Mouse (Mus musculus): ENCODE data around the gene Chpf. TPM values are rescaled to one million over a fixed set of nuclear protein-coding genes. Genes with fewer than 3 reads are reported as not detected.

Chpf gene
- polyA plus RNA-seq, 1 experiment from 2014 or later: 33.8 TPM

GRCm38 (mm10) chr1:75455433-75455832 lies 23.7 kb downstream of the Chpf start:
- H3K27me3 ChIP-seq: peaks cover 55% of the 10 kb centered on the region
- no peak for ATAC-seq (ENCODE audit: low FRiP score)

GRCm38 (mm10) chr1:75451900-75452299 lies 27.2 kb downstream of the Chpf start:
- H3K27ac ChIP-seq: peak overlapping the region; percentile 93
- H3K27me3 ChIP-seq: peaks cover 69% of the 10 kb centered on the region
- no peak for ATAC-seq (ENCODE audit: low FRiP score)
- peak overlapping the region; percentile 78 for H3K9ac ChIP-seq
- no peaks in the 10 kb centered on the region for H3K36me3 ChIP-seq
- peaks cover 98% of the 10 kb centered on the region for H3K4me1 ChIP-seq (replicated peaks)
- peak overlapping the region; percentile 71 for H3K4me2 ChIP-seq
- no peaks in the 10 kb centered on the region for H3K9me3 ChIP-seq
- WGBS: 54% methylated on average over 5 of the region's 5 CpGs
- peak overlapping the region; percentile 41 for H3K4me3 ChIP-seq

More at GRCm38 (mm10) chr1:75455433-75455832, 23.7 kb downstream of the Chpf start:
- Histone ChIP-seq H3K4me1 (replicated peaks) (peaks cover 89% of the 10 kb centered on the region), H3K9me3 (no peaks in the 10 kb centered on the region), H3K9ac (0 out of 2 replicates have a peak overlapping the region, but pooled peaks have one; percentile 6), H3K4me3 (no peak overlapping the region), H3K36me3 (no peaks in the 10 kb centered on the region), H3K4me2 (peak overlapping the region; percentile 23; the same call in 1 of the 2 replicates), H3K27ac (peak overlapping the region; percentile 70)
- 77% methylated on average over 3 of the region's 3 CpGs for WGBS

- Histone ChIP-seq H3K9me3 (no peaks in the 10 kb centered on the region), H3K4me3 (peak within 1 kb of the TSS; percentile 41), H3K4me1 (replicated peaks) (peaks cover 98% of the 10 kb centered on the region), H3K36me3 (no peaks in the 10 kb centered on the region), H3K4me2 (peak within 1 kb of the TSS; percentile 71), H3K27me3 (peaks cover 66% of the 10 kb centered on the region), H3K9ac (peak within 1 kb of the TSS; percentile 78), H3K27ac (peak within 1 kb of the TSS; percentile 93)
- no peak for ATAC-seq (ENCODE audit: low FRiP score)
- 2% methylated on average over 35 of the region's 35 CpGs for WGBS
Measured at GRCm38 (mm10) chr1:75450314-75451005, 28.6 kb downstream of the Chpf start, which contains the start of gene Asic4. TSS of gene Asic4 (plus strand) at chr1:75450436.

DNA sequence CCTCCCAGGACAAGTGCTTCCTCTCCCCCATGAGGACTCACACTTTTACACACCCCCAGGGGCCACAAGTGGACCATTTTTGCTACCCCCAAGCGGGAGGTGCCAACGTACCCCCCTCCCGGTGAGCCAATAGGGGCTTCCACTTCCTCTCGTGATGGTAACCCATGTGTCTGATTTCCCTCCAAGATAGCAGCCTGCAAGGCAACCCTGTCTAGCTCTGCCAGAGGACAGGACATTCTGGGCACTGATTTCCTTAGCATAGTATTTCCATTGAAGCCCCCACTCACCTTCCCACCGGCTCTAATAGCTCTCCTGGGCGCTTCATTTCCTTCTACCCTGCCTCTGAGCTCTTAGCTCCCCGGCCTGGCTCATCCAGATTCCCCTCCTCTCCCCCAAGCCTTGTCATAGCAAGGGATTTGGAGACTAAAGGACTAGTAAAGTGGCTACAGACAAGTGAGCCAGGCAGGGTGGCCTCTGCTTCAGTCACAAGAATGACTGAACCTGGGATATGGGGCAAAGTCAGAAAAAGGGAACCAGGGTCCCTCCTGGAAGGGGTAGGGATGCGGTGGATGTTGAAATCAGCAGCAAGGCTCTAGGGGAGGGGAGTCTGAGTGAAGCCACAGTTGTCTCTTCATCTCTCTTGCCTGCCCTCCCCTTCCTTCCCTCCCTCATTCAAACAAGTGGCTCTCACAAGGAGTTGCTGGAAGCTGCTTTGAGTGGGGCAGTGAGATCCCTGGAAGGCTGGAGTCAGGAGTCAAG lies 29.6 kb downstream of the Chpf start:
- Histone ChIP-seq H3K9ac (peak overlapping the region; percentile 78), H3K27me3 (peaks cover 62% of the 10 kb centered on the region), H3K9me3 (no peaks in the 10 kb centered on the region), H3K27ac (peak overlapping the region; percentile 93), H3K36me3 (no peaks in the 10 kb centered on the region), H3K4me2 (peak overlapping the region; percentile 71), H3K4me1 (replicated peaks) (peaks cover 99% of the 10 kb centered on the region), H3K4me3 (peak overlapping the region; percentile 41)
- no peak for ATAC-seq (ENCODE audit: low FRiP score)
- WGBS: 3% methylated on average over 8 of the region's 8 CpGs

- Histone ChIP-seq H3K4me1 (replicated peaks) (peaks cover 100% of the 10 kb centered on the region), H3K27ac (peak overlapping the region; percentile 93), H3K36me3 (no peaks in the 10 kb centered on the region), H3K4me2 (peak overlapping the region; percentile 71), H3K4me3 (no peak overlapping the region), H3K9ac (peak overlapping the region; percentile 59; the same call in 1 of the 2 replicates), H3K9me3 (no peaks in the 10 kb centered on the region), H3K27me3 (peaks cover 58% of the 10 kb centered on the region)
- ATAC-seq (ENCODE audit: low FRiP score): no peak
- 2% methylated on average over 14 of the region's 14 CpGs for WGBS
Measured at GRCm38 (mm10) chr1:75448937-75449336, 30.2 kb downstream of the Chpf start.

- no peak overlapping the region for H3K4me3 ChIP-seq
- H3K27me3 ChIP-seq: peaks cover 52% of the 10 kb centered on the region
- H3K4me1 ChIP-seq (replicated peaks): peaks cover 100% of the 10 kb centered on the region
- 2% methylated on average over 7 of the region's 7 CpGs for WGBS
- no peak for ATAC-seq (ENCODE audit: low FRiP score)
- H3K36me3 ChIP-seq: no peaks in the 10 kb centered on the region
- peak overlapping the region; percentile 71 for H3K4me2 ChIP-seq
- H3K9ac ChIP-seq: peak overlapping the region; percentile 51
- H3K27ac ChIP-seq: peak overlapping the region; percentile 93
- no peaks in the 10 kb centered on the region for H3K9me3 ChIP-seq
Measured at GRCm38 (mm10) chr1:75448052-75448431, 31.1 kb downstream of the Chpf start.

- H3K4me3 ChIP-seq: no peak overlapping the region
- peak overlapping the region; percentile 71 for H3K4me2 ChIP-seq
- H3K27me3 ChIP-seq: peaks cover 46% of the 10 kb centered on the region
- peak overlapping the region; percentile 93 for H3K27ac ChIP-seq
- no peak for ATAC-seq (ENCODE audit: low FRiP score)
- WGBS: 4% methylated on average over 10 of the region's 10 CpGs
- no peaks in the 10 kb centered on the region for H3K9me3 ChIP-seq
- peaks cover 100% of the 10 kb centered on the region for H3K4me1 ChIP-seq (replicated peaks)
- H3K36me3 ChIP-seq: no peaks in the 10 kb centered on the region
- H3K9ac ChIP-seq: peak overlapping the region; percentile 51
Measured at GRCm38 (mm10) chr1:75447265-75448051, 31.6 kb downstream of the Chpf start.

DNA sequence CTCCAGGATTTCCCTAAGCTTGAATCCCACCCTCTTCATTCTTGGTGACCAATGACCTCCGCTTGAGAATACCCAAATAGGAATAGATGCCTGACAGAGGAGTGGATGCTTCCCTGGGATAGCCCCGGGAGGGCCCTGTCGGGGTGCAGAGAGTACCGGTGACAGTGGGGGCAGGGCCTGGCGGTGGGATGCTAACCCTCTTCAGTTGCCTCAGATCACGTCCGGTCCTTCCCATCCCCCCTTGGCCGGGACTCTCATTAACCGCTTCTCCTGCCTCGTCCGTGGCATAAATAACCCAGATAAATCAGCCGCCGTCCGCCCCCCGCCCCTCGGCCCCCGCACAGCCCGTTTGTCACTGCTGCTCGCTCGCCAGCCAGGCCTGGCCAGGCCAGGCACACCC lies 32.5 kb downstream of the Chpf start:
- H3K4me3 ChIP-seq: no peak overlapping the region
- peak overlapping the region; percentile 93 for H3K27ac ChIP-seq
- H3K4me1 ChIP-seq (replicated peaks): peaks cover 100% of the 10 kb centered on the region
- H3K4me2 ChIP-seq: peak overlapping the region; percentile 37
- no peaks in the 10 kb centered on the region for H3K36me3 ChIP-seq
- 2% methylated on average over 20 of the region's 20 CpGs for WGBS
- H3K27me3 ChIP-seq: peaks cover 39% of the 10 kb centered on the region
- ATAC-seq (ENCODE audit: low FRiP score): no peak
- no peaks in the 10 kb centered on the region for H3K9me3 ChIP-seq
- peak overlapping the region; percentile 51; the same call in 1 of the 2 replicates for H3K9ac ChIP-seq

GRCm38 (mm10) chr1:75445751-75446611 lies 33.1 kb downstream of the Chpf start:
- H3K9me3 ChIP-seq: no peaks in the 10 kb centered on the region
- H3K4me2 ChIP-seq: peak overlapping the region; percentile 37
- peak; percentile 7; the same call in 1 of the 2 replicates for ATAC-seq (ENCODE audit: low FRiP score)
- H3K36me3 ChIP-seq: no peaks in the 10 kb centered on the region
- 0 out of 2 replicates have a peak overlapping the region, but pooled peaks have one; percentile 1 for H3K4me3 ChIP-seq
- peak overlapping the region; percentile 93 for H3K27ac ChIP-seq
- 1% methylated on average over 22 of the region's 22 CpGs for WGBS
- H3K27me3 ChIP-seq: peaks cover 32% of the 10 kb centered on the region
- peak overlapping the region; percentile 51; the same call in 1 of the 2 replicates for H3K9ac ChIP-seq
- peaks cover 100% of the 10 kb centered on the region for H3K4me1 ChIP-seq (replicated peaks)

DNA sequence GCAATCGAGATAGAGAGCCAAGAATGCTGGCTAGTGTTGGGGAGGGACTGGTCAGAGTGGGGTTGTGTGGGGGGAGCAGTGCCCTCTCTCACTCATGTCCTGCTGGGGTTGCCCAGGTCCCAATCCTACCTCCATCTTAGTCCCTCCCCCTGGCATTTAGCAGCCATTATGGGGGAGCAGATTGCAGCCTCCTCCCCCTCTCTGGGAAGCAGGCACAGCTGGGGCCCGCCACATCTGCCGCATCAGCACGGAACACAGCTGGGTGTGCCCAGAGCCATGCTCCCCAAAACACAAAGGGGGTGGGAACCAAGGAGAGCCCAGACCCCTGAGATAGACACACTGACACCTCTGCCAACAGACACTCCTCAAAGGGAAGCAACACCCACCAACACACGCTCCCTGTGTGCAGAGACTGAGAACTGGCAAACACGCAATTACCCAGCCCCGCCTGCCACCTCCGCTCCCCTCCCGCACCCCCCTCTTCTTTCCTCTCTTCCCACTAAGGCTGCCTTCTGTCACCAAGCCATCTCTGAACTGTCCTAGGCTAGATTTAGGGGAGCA lies 33.9 kb downstream of the Chpf start:
- WGBS: 12% methylated on average over 9 of the region's 9 CpGs
- Histone ChIP-seq H3K4me1 (replicated peaks) (peaks cover 95% of the 10 kb centered on the region), H3K36me3 (peaks cover 7% of the 10 kb centered on the region), H3K27ac (peak overlapping the region; percentile 93), H3K9ac (peak overlapping the region; percentile 51), H3K4me3 (no peak overlapping the region), H3K9me3 (no peaks in the 10 kb centered on the region), H3K4me2 (peak overlapping the region; percentile 37), H3K27me3 (peaks cover 25% of the 10 kb centered on the region)
- ATAC-seq (ENCODE audit: low FRiP score): peak; percentile 3; the same call in 1 of the 2 replicates

DNA sequence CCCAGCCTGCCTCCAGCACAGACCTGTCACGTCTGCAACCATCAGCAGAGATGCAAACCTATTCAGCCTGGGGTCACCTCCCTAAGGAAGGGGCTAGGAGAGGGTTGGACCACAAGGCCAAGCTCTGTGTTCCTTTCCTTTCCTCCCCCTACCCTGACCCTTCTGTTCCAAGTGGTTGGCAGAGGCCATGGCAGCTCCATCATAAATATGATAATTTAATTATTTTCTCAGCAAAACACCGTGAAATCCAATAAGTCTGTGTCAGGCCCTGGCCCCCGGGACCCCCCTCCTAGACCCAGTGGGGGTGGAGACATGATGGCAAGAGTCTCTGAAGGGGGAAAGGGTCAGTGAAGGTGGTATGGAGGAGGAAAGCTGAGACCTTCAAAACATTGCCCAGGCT lies 34.9 kb downstream of the Chpf start:
- Histone ChIP-seq H3K36me3 (peaks cover 8% of the 10 kb centered on the region), H3K27me3 (peaks cover 15% of the 10 kb centered on the region), H3K27ac (peak overlapping the region; percentile 93), H3K4me1 (replicated peaks) (peaks cover 89% of the 10 kb centered on the region), H3K4me2 (peak overlapping the region; percentile 13; the same call in 1 of the 2 replicates), H3K4me3 (no peak overlapping the region), H3K9ac (peak overlapping the region; percentile 51; the same call in 1 of the 2 replicates), H3K9me3 (no peaks in the 10 kb centered on the region)
- no peak for ATAC-seq (ENCODE audit: low FRiP score)
- 16% methylated on average over 3 of the region's 3 CpGs for WGBS

Measured in hindbrain, embryonic 13.5 days (tissue).